In genomic region chr14:28504101-28505050, GRCm38 (mm10) we compare ENCODE assay signal across 8 mouse cellular contexts. TPM values are rescaled to one million over a fixed set of nuclear protein-coding genes. Genes with fewer than 3 reads are reported as not detected.
DNase-seq lines count a peak whose midpoint lies in the region; ATAC-seq and TF ChIP-seq lines count a peak whose summit lies in the region.

Gene Wnt5a (plus strand): TSS chr14:28504750.

- WGBS in lung, embryonic 16.5 days = 2% methylated on average over 43 of the region's 53 CpGs

- no peaks in the 10 kb centered on the region for H3K36me3 ChIP-seq in lung, embryonic 16.5 days (ENCODE audit: control insufficient read depth, insufficient read depth, low read length)

- ATAC-seq in lung, embryonic 16.5 days (ENCODE audit: low read depth) = peak; percentile 51
- no peak for ATAC-seq in cerebellum, adult (ENCODE audit: insufficient number of reproducible peaks, low FRiP score, low TSS enrichment)

- H3K27ac ChIP-seq in lung, embryonic 16.5 days (ENCODE audit: low read length) = peak within 1 kb of the TSS; percentile 92

- peak; percentile 35 for DNase-seq in ovary, postnatal 10 days (ENCODE audit: low spot score)
- no peak for DNase-seq in ovary, adult 18-20 months (ENCODE audit: low spot score)
- peak; percentile 69 for DNase-seq in brain, embryonic 14.5 days (ENCODE audit: low read depth)
- peak; percentile 93 for DNase-seq in heart, adult 11 months
- peak; percentile 26 for DNase-seq in kidney, adult 11 months
- peak; percentile 59 for DNase-seq in urinary bladder, adult 2 months (ENCODE audit: low spot score)

- H3K4me1 ChIP-seq in lung, embryonic 16.5 days (replicated peaks; ENCODE audit: control insufficient read depth, insufficient read depth, low read length) = peaks cover 5% of the 10 kb centered on the region; the same call in 1 of the 2 replicates

- peaks cover 31% of the 10 kb centered on the region for H3K27me3 ChIP-seq in lung, embryonic 16.5 days (ENCODE audit: control insufficient read depth, insufficient read depth, low read depth, low read length)

- TF ChIP-seq POLR2A in brain, embryonic 14.5 days (IDR thresholded peaks at IDR 0.05; ENCODE audit: borderline replicate concordance, extremely low read depth, insufficient read depth, insufficient read length, poor library complexity, severe bottlenecking) = no peak

- H3K4me3 ChIP-seq in lung, embryonic 16.5 days (ENCODE audit: low read length) = peak within 1 kb of the TSS; percentile 66

- H3K9me3 ChIP-seq in lung, embryonic 16.5 days (ENCODE audit: control insufficient read depth, low read length) = no peaks in the 10 kb centered on the region

- H3K9ac ChIP-seq in lung, embryonic 16.5 days (ENCODE audit: low read length) = peak within 1 kb of the TSS; percentile 82

- TF ChIP-seq CTCF in brain, embryonic 14.5 days (IDR thresholded peaks at IDR 0.05; ENCODE audit: borderline replicate concordance, extremely low read depth, insufficient read depth, insufficient read length) = no peak

- H3K4me2 ChIP-seq in lung, embryonic 16.5 days (ENCODE audit: low read depth, low read length) = peak within 1 kb of the TSS; percentile 71

RNA-seq across cellular contexts. Expression of gene Wnt5a, which starts in this region (rescaled TPM):
- 15.0 and 22.6 TPM in 2 replicates for polyA plus RNA-seq in brain, embryonic 14.5 days (2012; rRNA removed)
- 20.0 and 22.8 TPM in 2 replicates for polyA plus RNA-seq in lung, embryonic 16.5 days (2015; fragmentation: Nextera tagmentation; extraction: Ambion mirVana)
- 64.0 and 69.0 TPM in 2 replicates for polyA plus RNA-seq in urinary bladder, adult 2 months (2012; rRNA removed)
